Mouse (Mus musculus): ENCODE measurements around the gene Ddc.

The Ddc gene

GRCm38 (mm10) chr11:11849513-11850311, 48.2 kb downstream of the Ddc start:
- in situ Hi-C loops (cut with MboI, MseI): no loop called here

- in situ Hi-C loops (cut with MboI, MseI): no loop called here
Observed at GRCm38 (mm10) chr11:11848467-11848866, 49.5 kb downstream of the Ddc start.

GRCm38 (mm10) chr11:11845044-11845443, 52.9 kb downstream of the Ddc start:
- in situ Hi-C loops (cut with MboI, MseI): no loop called here

GRCm38 (mm10) chr11:11844367-11844971, 53.5 kb downstream of the Ddc start:
- in situ Hi-C loops (cut with MboI, MseI): loop anchor here (5.0 kb wide), 1 partner anchor 33 kb away; no protein-coding TSS in a partner anchor

- in situ Hi-C loops (cut with MboI, MseI): loop anchor here (5.0 kb wide), 1 partner anchor 36 kb away; no protein-coding TSS in a partner anchor
Observed at GRCm38 (mm10) chr11:11841590-11841989, 56.4 kb downstream of the Ddc start.

GRCm38 (mm10) chr11:11840746-11841145, 57.2 kb downstream of the Ddc start:
- in situ Hi-C loops (cut with MboI, MseI): loop anchor here (5.0 kb wide), 1 partner anchor 37 kb away; no protein-coding TSS in a partner anchor

- in situ Hi-C loops (cut with MboI, MseI): loop anchor here (5.0 kb wide), 1 partner anchor 37 kb away; no protein-coding TSS in a partner anchor
Observed at GRCm38 (mm10) chr11:11839874-11840273, 58.1 kb downstream of the Ddc start.

- in situ Hi-C loops (cut with MboI, MseI): no loop called here
Observed at GRCm38 (mm10) chr11:11837384-11837783, 60.6 kb downstream of the Ddc start.

GRCm38 (mm10) chr11:11836713-11837370, 61.1 kb downstream of the Ddc start:
- in situ Hi-C loops (cut with MboI, MseI): no loop called here

- in situ Hi-C loops (cut with MboI, MseI): no loop called here
Observed at GRCm38 (mm10) chr11:11836262-11836661, 61.7 kb downstream of the Ddc start.

- in situ Hi-C loops (cut with MboI, MseI): no loop called here
Observed at GRCm38 (mm10) chr11:11835791-11836190, 62.2 kb downstream of the Ddc start.

GRCm38 (mm10) chr11:11835361-11835760, 62.6 kb downstream of the Ddc start:
- in situ Hi-C loops (cut with MboI, MseI): no loop called here

- in situ Hi-C loops (cut with MboI, MseI): no loop called here
Observed at GRCm38 (mm10) chr11:11833100-11833499, 64.8 kb downstream of the Ddc start.

- in situ Hi-C loops (cut with MboI, MseI): no loop called here
Observed at GRCm38 (mm10) chr11:11832755-11833084, 65.2 kb downstream of the Ddc start.

- in situ Hi-C loops (cut with MboI, MseI): no loop called here
Observed at GRCm38 (mm10) chr11:11831940-11832754, 65.8 kb downstream of the Ddc start.

GRCm38 (mm10) chr11:11831526-11831925, 66.4 kb downstream of the Ddc start:
- in situ Hi-C loops (cut with MboI, MseI): no loop called here

GRCm38 (mm10) chr11:11830884-11831495, 67.0 kb downstream of the Ddc start:
- in situ Hi-C loops (cut with MboI, MseI): no loop called here

- in situ Hi-C loops (cut with MboI, MseI): no loop called here
Observed at GRCm38 (mm10) chr11:11829161-11830000, 68.6 kb downstream of the Ddc start.

- in situ Hi-C loops (cut with MboI, MseI): no loop called here
Observed at GRCm38 (mm10) chr11:11828761-11829160, 69.2 kb downstream of the Ddc start.

GRCm38 (mm10) chr11:11828251-11828650, 69.7 kb downstream of the Ddc start:
- in situ Hi-C loops (cut with MboI, MseI): no loop called here

Measured in T-helper 2 cell (primary cell).